ENCODE assay signal across 30 mouse cellular contexts in the genomic region with DNA sequence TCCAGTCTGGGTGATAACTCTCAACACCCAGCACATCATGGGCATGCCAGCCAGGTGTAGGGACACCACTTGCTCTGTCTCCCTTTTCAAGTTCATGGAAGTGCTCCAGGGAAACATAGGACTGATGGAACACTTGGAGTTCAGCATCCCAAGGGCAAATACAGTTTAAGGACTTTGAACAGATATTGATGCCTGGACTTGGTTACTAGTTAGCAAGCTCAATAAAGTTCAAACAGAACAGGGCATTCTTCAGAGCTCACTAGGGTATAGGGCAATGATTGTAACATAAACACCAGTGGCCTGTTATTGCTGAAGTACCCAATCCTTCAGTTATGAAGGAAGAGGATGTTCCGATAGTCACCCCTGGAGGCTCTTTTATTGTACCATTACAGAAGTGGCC.
"Had no signal": no experiment of that assay in that cellular context is flagged by ENCODE, and none has a peak within 500 bp of the region (broad histone marks: within the 10 kb centered on the region; RNA-seq: fewer than 3 reads in every experiment).

No protein-coding gene starts in this region.

- H3K9ac ChIP-seq: limb, embryonic 12.5 days; limb, embryonic 13.5 days; limb, embryonic 15.5 days; liver, embryonic 13.5 days; liver, embryonic 14.5 days; lung, embryonic 14.5 days; lung, embryonic 15.5 days; midbrain, embryonic 12.5 days; midbrain, embryonic 13.5 days; midbrain, embryonic 15.5 days; neural tube, embryonic 12.5 days; neural tube, embryonic 13.5 days had no signal

- H3K9me3 ChIP-seq: limb, embryonic 10.5 days; limb, embryonic 12.5 days; limb, embryonic 13.5 days; limb, embryonic 15.5 days; liver, embryonic 13.5 days; lung, embryonic 15.5 days; megakaryocyte, embryonic 14.5 days; midbrain, embryonic 10.5 days; midbrain, embryonic 12.5 days; midbrain, embryonic 13.5 days; midbrain, embryonic 15.5 days; neural tube, embryonic 12.5 days; neural tube, embryonic 13.5 days had no signal

- H3K27me3 ChIP-seq: limb, embryonic 12.5 days; limb, embryonic 13.5 days; limb, embryonic 15.5 days; liver, embryonic 13.5 days; lung, embryonic 15.5 days; midbrain, embryonic 12.5 days; midbrain, embryonic 13.5 days; midbrain, embryonic 15.5 days; neural tube, embryonic 12.5 days; neural tube, embryonic 13.5 days had no signal

- DNase-seq: layer of hippocampus, postnatal 36 days; left cerebral cortex, postnatal 4 days; liver, embryonic 13.5 days; lung, adult 18-20 months; lung, adult 2 months; lung, embryonic 14.5 days; lung, postnatal 10 days; lung, postnatal 14 days; lung, postnatal 36 days; lung, postnatal 4 days; midbrain, embryonic 14.5 days had no signal

- H3K4me2 ChIP-seq: limb, embryonic 12.5 days; limb, embryonic 13.5 days; limb, embryonic 15.5 days; liver, embryonic 13.5 days; lung, embryonic 14.5 days; lung, embryonic 15.5 days; midbrain, embryonic 11.5 days; midbrain, embryonic 12.5 days; midbrain, embryonic 13.5 days; midbrain, embryonic 15.5 days; neural tube, embryonic 12.5 days; neural tube, embryonic 13.5 days had no signal

- ATAC-seq: lung, postnatal 0 days; midbrain, embryonic 13.5 days; midbrain, embryonic 15.5 days; midbrain, embryonic 16.5 days had no signal

- H3K27ac ChIP-seq: left cerebral cortex, adult 2 months; limb, embryonic 10.5 days; limb, embryonic 12.5 days; limb, embryonic 13.5 days; limb, embryonic 15.5 days; liver, embryonic 13.5 days; liver, embryonic 14.5 days; lung, embryonic 15.5 days; macrophage; midbrain, embryonic 10.5 days; midbrain, embryonic 12.5 days; midbrain, embryonic 13.5 days; midbrain, embryonic 15.5 days; neural tube, embryonic 12.5 days; neural tube, embryonic 13.5 days had no signal

- H3K36me3 ChIP-seq: limb, embryonic 10.5 days; limb, embryonic 12.5 days; limb, embryonic 13.5 days; limb, embryonic 15.5 days; liver, embryonic 13.5 days; lung, embryonic 15.5 days; midbrain, embryonic 10.5 days; midbrain, embryonic 12.5 days; midbrain, embryonic 13.5 days; midbrain, embryonic 15.5 days; neural tube, embryonic 12.5 days; neural tube, embryonic 13.5 days had no signal

- H3K4me3 ChIP-seq: left cerebral cortex, adult 2 months; limb, embryonic 10.5 days; limb, embryonic 12.5 days; limb, embryonic 13.5 days; limb, embryonic 15.5 days; liver, embryonic 13.5 days; lung, embryonic 15.5 days; megakaryocyte, embryonic 14.5 days; midbrain, embryonic 10.5 days; midbrain, embryonic 12.5 days; midbrain, embryonic 13.5 days; midbrain, embryonic 15.5 days; myocyte; neural tube, embryonic 12.5 days; neural tube, embryonic 13.5 days had no signal

- H3K4me1 ChIP-seq: limb, embryonic 10.5 days; limb, embryonic 12.5 days; limb, embryonic 13.5 days; limb, embryonic 15.5 days; lung, embryonic 15.5 days; midbrain, embryonic 10.5 days; midbrain, embryonic 12.5 days; midbrain, embryonic 13.5 days; midbrain, embryonic 15.5 days; neural tube, embryonic 12.5 days; neural tube, embryonic 13.5 days had no signal
